Mouse (Mus musculus) left cerebral cortex, adult 2 months (tissue): ENCODE data around the gene Nufip1. TPM values are rescaled to one million over a fixed set of nuclear protein-coding genes. Genes with fewer than 3 reads are reported as not detected.

ENCODE experiments used
- DNase-seq, 2 experiments: peaks; one replicate each; pipeline ENCODE4 v3.0.0; 2021 to 2022; ENCODE audit warnings: low spot score in 2 of 2, mixed read lengths in 1 of 2; ENCODE audit errors: extremely low spot score in 1 of 2
- H3K27ac ChIP-seq: fragments of 200-600 bp; 2 replicates; pipeline ENCODE4 v1.8.1; 2022
- H3K4me3 ChIP-seq: fragments of 200-600 bp; 2 replicates; pipeline ENCODE4 v1.8.1; 2022
- CTCF ChIP-seq: fragments of 200-600 bp; IDR thresholded peaks from 2 replicates; pipeline ENCODE4 v1.8.1; 2022; ENCODE audit warnings: antibody characterized with exemption, mild to moderate bottlenecking, moderate library complexity
- intact Hi-C: fragments of 180-260 bp; cut with DNase I; formaldehyde crosslinking; loops from one replicate; pipeline ENCODE4 v1.15.1; 2025
- long read RNA-seq, 2 experiments: library from polyadenylated mRNA; stranded (forward); transcript quantifications; one replicate each; pipeline ENCODE4 v2.0.0; 2021; ENCODE audit warnings: borderline mapping rate in 2 of 2
- total RNA-seq, 2 experiments: library from RNA; stranded (reverse); gene quantifications; 2 replicates each; pipeline ENCODE4 v1.2.3; 2021

The Nufip1 gene
- total RNA-seq: 1 to 10 TPM; 8.2 to 8.4 TPM
- long read RNA-seq, experiment 1, transcript Nufip1-201 (10 exons, 3,974 nt): major isoform, 7 of 10 reads
- long read RNA-seq, experiment 1, partial matches to known transcripts: 1 of 10 reads
- long read RNA-seq, experiment 1, other reads (novel, unspliced or antisense): 2 of 10 reads
- long read RNA-seq, experiment 2, transcript Nufip1-201 (10 exons, 3,974 nt): major isoform, 9 of 10 reads
- long read RNA-seq, experiment 2, partial matches to known transcripts: 0 of 10 reads
- long read RNA-seq, experiment 2, other reads (novel, unspliced or antisense): 1 of 10 reads

- Histone ChIP-seq H3K27ac (peak within 1 kb of the TSS; percentile 78), H3K4me3 (peak within 1 kb of the TSS; percentile 98)
- TF ChIP-seq CTCF: no peak; the same call in 1 of the 2 replicates
- intact Hi-C loops: no loop called here
- peak; percentile 81 to 87 for DNase-seq
These were observed at the start of gene Nufip1, which contains the start of gene Gpalpp1 for GRCm38 (mm10) chr14:76110396-76111221. Nufip1 (plus strand) TSS chr14:76110891. Gpalpp1 (minus strand) TSS chr14:76110760.

- no peak overlapping the region for H3K27ac ChIP-seq
- no peak overlapping the region for H3K4me3 ChIP-seq
- TF ChIP-seq CTCF: no peak
- intact Hi-C loops: no loop called here
- DNase-seq: no peak
These were observed 43.5 kb upstream of the Nufip1 start for GRCm38 (mm10) chr14:76067237-76067636.

GRCm38 (mm10) chr14:76068296-76068695, 42.4 kb upstream of the Nufip1 start:
- no peak overlapping the region for H3K4me3 ChIP-seq
- intact Hi-C loops: no loop called here
- H3K27ac ChIP-seq: no peak overlapping the region
- TF ChIP-seq CTCF: no peak
- no peak for DNase-seq

- TF ChIP-seq CTCF: no peak
- intact Hi-C loops: no loop called here
- H3K27ac ChIP-seq: no peak overlapping the region
- no peak overlapping the region for H3K4me3 ChIP-seq
- DNase-seq: no peak
These were observed 41.4 kb upstream of the Nufip1 start for GRCm38 (mm10) chr14:76069296-76069695.

- H3K4me3 ChIP-seq: no peak overlapping the region
- no peak overlapping the region for H3K27ac ChIP-seq
- no peak for DNase-seq
- intact Hi-C loops: no loop called here
- TF ChIP-seq CTCF: no peak
These were observed 38.1 kb upstream of the Nufip1 start for GRCm38 (mm10) chr14:76072626-76073025.

- Histone ChIP-seq H3K27ac (no peak overlapping the region), H3K4me3 (no peak overlapping the region)
- intact Hi-C loops: no loop called here
- DNase-seq: no peak
- no peak for TF ChIP-seq CTCF
These were observed 36.5 kb upstream of the Nufip1 start for GRCm38 (mm10) chr14:76074206-76074605.

GRCm38 (mm10) chr14:76075721-76076120, 35.0 kb upstream of the Nufip1 start:
- TF ChIP-seq CTCF: no peak
- intact Hi-C loops: loop anchor here (2.0 kb wide), 1 partner anchor 113 kb away; no protein-coding TSS in a partner anchor
- DNase-seq: no peak
- Histone ChIP-seq H3K4me3 (no peak overlapping the region), H3K27ac (no peak overlapping the region)

- Histone ChIP-seq H3K27ac (peak overlapping the region; percentile 45; the same call in 1 of the 2 replicates), H3K4me3 (peak overlapping the region; percentile 35)
- no peak for DNase-seq
- TF ChIP-seq CTCF: no peak
- intact Hi-C loops: loop anchor here (1.0 to 2.0 kb wide), 3 partner anchors 114 to 200 kb away; no protein-coding TSS in a partner anchor
These were observed 34.1 kb upstream of the Nufip1 start for GRCm38 (mm10) chr14:76076602-76077001.

GRCm38 (mm10) chr14:76077088-76077491, 33.6 kb upstream of the Nufip1 start:
- H3K4me3 ChIP-seq: peak overlapping the region; percentile 35
- intact Hi-C loops: loop anchor here (1.0 to 2.0 kb wide), 3 partner anchors 114 to 201 kb away; no protein-coding TSS in a partner anchor
- peak; percentile 87 for TF ChIP-seq CTCF
- H3K27ac ChIP-seq: peak overlapping the region; percentile 45; the same call in 1 of the 2 replicates
- peak; percentile 51 to 63 for DNase-seq

GRCm38 (mm10) chr14:76081451-76081850, 29.2 kb upstream of the Nufip1 start:
- intact Hi-C loops: no loop called here
- no peak overlapping the region for H3K27ac ChIP-seq
- no peak for DNase-seq
- no peak; the same call in 1 of the 2 replicates for TF ChIP-seq CTCF
- no peak overlapping the region for H3K4me3 ChIP-seq

- TF ChIP-seq CTCF: no peak
- intact Hi-C loops: no loop called here
- DNase-seq: no peak
- Histone ChIP-seq H3K4me3 (no peak overlapping the region), H3K27ac (no peak overlapping the region)
These were observed 28.5 kb upstream of the Nufip1 start for GRCm38 (mm10) chr14:76082086-76082636.

GRCm38 (mm10) chr14:76084188-76084587, 26.5 kb upstream of the Nufip1 start:
- intact Hi-C loops: no loop called here
- no peak overlapping the region for H3K4me3 ChIP-seq
- H3K27ac ChIP-seq: no peak overlapping the region
- TF ChIP-seq CTCF: no peak
- DNase-seq: no peak
